ENCODE assay signal across 9 mouse cellular contexts in genomic region chr7:133959200-133959599, GRCm38 (mm10).
DNase-seq lines count a peak whose midpoint lies in the region; ATAC-seq and TF ChIP-seq lines count a peak whose summit lies in the region.
"Had no signal": no experiment of that assay in that cellular context is flagged by ENCODE, and none has a peak within 500 bp of the region (broad histone marks: within the 10 kb centered on the region; RNA-seq: fewer than 3 reads in every experiment).

No protein-coding gene starts in this region.

- ATAC-seq in hindbrain, postnatal 0 days = no peak
- no peak for ATAC-seq in hindbrain, embryonic 14.5 days (ENCODE audit: low FRiP score)
- ATAC-seq in Patski = no peak
- ATAC-seq in megakaryocyte, adult 5-6 weeks (ENCODE audit: poor library complexity, severe bottlenecking) = no peak

- peak; percentile 64 for TF ChIP-seq CTCF in hindbrain, postnatal 0 days (IDR thresholded peaks at IDR 0.05; ENCODE audit: low read depth)
- peak; percentile 77 for TF ChIP-seq CTCF in Patski (IDR thresholded peaks at IDR 0.05)

- CTCF ChIA-PET in Patski (lab: Charles Lee) = no interaction called here

- H3K4me2 ChIP-seq in hindbrain, postnatal 0 days (ENCODE audit: low read depth, low read length) = no peak overlapping the region
- no peak overlapping the region for H3K4me2 ChIP-seq in hindbrain, embryonic 14.5 days (replicated peaks)
- H3K4me2 ChIP-seq: limb, embryonic 15.5 days had no signal

- POLR2A ChIA-PET in Patski (lab: Charles Lee) = no interaction called here

- no peaks in the 10 kb centered on the region for H3K4me1 ChIP-seq in hindbrain, postnatal 0 days (ENCODE audit: insufficient read depth, low read length)
- H3K4me1 ChIP-seq in hindbrain, embryonic 14.5 days (replicated peaks; ENCODE audit: control insufficient read depth, insufficient read depth, low read length) = peaks cover 5% of the 10 kb centered on the region; the same call in 1 of the 2 replicates

- 74% methylated on average over 4 of the region's 4 CpGs for WGBS in hindbrain, postnatal 0 days
- 72% methylated on average over 4 of the region's 4 CpGs for WGBS in hindbrain, embryonic 14.5 days

- no peak overlapping the region for H3K9ac ChIP-seq in hindbrain, postnatal 0 days (replicated peaks; ENCODE audit: low read length)
- H3K9ac ChIP-seq in hindbrain, embryonic 14.5 days = no peak overlapping the region
- H3K9ac ChIP-seq: limb, embryonic 15.5 days had no signal

- H3K27me3 ChIP-seq in hindbrain, postnatal 0 days (ENCODE audit: insufficient read depth, low read length) = no peaks in the 10 kb centered on the region
- H3K27me3 ChIP-seq in hindbrain, embryonic 14.5 days (ENCODE audit: control insufficient read depth, insufficient read depth, low read length) = no peaks in the 10 kb centered on the region
- H3K27me3 ChIP-seq in Patski = no peaks in the 10 kb centered on the region
- H3K27me3 ChIP-seq: limb, embryonic 15.5 days had no signal

- H3K9me3 ChIP-seq in hindbrain, postnatal 0 days (ENCODE audit: low read length) = no peaks in the 10 kb centered on the region
- H3K9me3 ChIP-seq in hindbrain, embryonic 14.5 days (ENCODE audit: control insufficient read depth, low read length) = no peaks in the 10 kb centered on the region
- H3K9me3 ChIP-seq: limb, embryonic 15.5 days had no signal

- in situ Hi-C loops in Patski (cut with MboI; ENCODE audit: low pct_unique_long_range_greater_than_20kb) = loop anchor here (5.0 kb wide), 1 partner anchor 263 kb away; no protein-coding TSS in a partner anchor

- H3K4me3 ChIP-seq in hindbrain, postnatal 0 days (ENCODE audit: low read length) = no peak overlapping the region
- no peak overlapping the region for H3K4me3 ChIP-seq in hindbrain, embryonic 14.5 days (replicated peaks; ENCODE audit: low read length)
- H3K4me3 ChIP-seq: limb, embryonic 15.5 days had no signal

- no peaks in the 10 kb centered on the region for H3K36me3 ChIP-seq in hindbrain, postnatal 0 days (ENCODE audit: insufficient read depth, low read length)
- H3K36me3 ChIP-seq in hindbrain, embryonic 14.5 days (replicated peaks; ENCODE audit: control insufficient read depth, insufficient read depth) = no peaks in the 10 kb centered on the region
- H3K36me3 ChIP-seq: limb, embryonic 15.5 days had no signal

- no peak overlapping the region for H3K27ac ChIP-seq in hindbrain, postnatal 0 days
- H3K27ac ChIP-seq in hindbrain, embryonic 14.5 days = no peak overlapping the region
- H3K27ac ChIP-seq: limb, embryonic 15.5 days had no signal

- DNase-seq in hindbrain, postnatal 0 days (ENCODE audit: low spot score) = no peak
- no peak for DNase-seq in hindbrain, embryonic 14.5 days (ENCODE audit: low spot score)
- no peak for DNase-seq in Patski (ENCODE audit: low read depth, low spot score)
- peak; percentile 59 to 60 for DNase-seq in cerebellum, postnatal 10 days
- peak; percentile 20 to 42 for DNase-seq in layer of hippocampus, postnatal 25 days (ENCODE audit: extremely low spot score in 1 of 2, low spot score in 1 of 2)
- peak; percentile 30 for DNase-seq in right cerebral cortex, postnatal 25 days
- DNase-seq in thymus, postnatal 25 days = no peak

Comparison
In these comparisons a context has a peak if more than half of its experiments do, and no peak if none do; other contexts are left out.
1. DNase-seq: peak in cerebellum, postnatal 10 days (2 of 2), layer of hippocampus, postnatal 25 days (2 of 2) and right cerebral cortex, postnatal 25 days (single experiment); none in hindbrain, postnatal 0 days (single experiment), hindbrain, embryonic 14.5 days (single experiment), Patski (single experiment) and thymus, postnatal 25 days (single experiment).